Mouse (Mus musculus) CD4-positive, CD25-positive, alpha-beta regulatory T cell, adult 2 months (primary cell): ENCODE results near the gene Vps4b.
"Not testable (repeated sequence)": the region's sequence is repeated elsewhere in the genome, so short reads cannot be mapped to it uniquely, and the experiment has no call there.

Source experiments
- DNase-seq: peaks from one replicate; pipeline ENCODE4 v3.0.0-alpha.2; 2012; ENCODE audit warnings: low read depth, low spot score

Gene Vps4b

GRCm38 (mm10) chr1:106752013-106752412 is 44.5 kb downstream of the Vps4b start:
- DNase-seq: no peak

GRCm38 (mm10) chr1:106750656-106751055 is 45.9 kb downstream of the Vps4b start:
- DNase-seq: no peak

GRCm38 (mm10) chr1:106748555-106749315 is 47.8 kb downstream of the Vps4b start:
- no peak for DNase-seq

GRCm38 (mm10) chr1:106742980-106743379 is 53.5 kb downstream of the Vps4b start:
- DNase-seq: no peak

GRCm38 (mm10) chr1:106740735-106741134 is 55.8 kb downstream of the Vps4b start:
- no peak for DNase-seq

GRCm38 (mm10) chr1:106739810-106740209 is 56.7 kb downstream of the Vps4b start:
- no peak for DNase-seq

- DNase-seq: peak; percentile 84
Measured at GRCm38 (mm10) chr1:106738092-106738491, 58.4 kb downstream of the Vps4b start.

GRCm38 (mm10) chr1:106736211-106736610 is 60.3 kb downstream of the Vps4b start:
- DNase-seq: no peak

- DNase-seq: peak; percentile 79
Measured at GRCm38 (mm10) chr1:106735586-106735985, 60.9 kb downstream of the Vps4b start.

GRCm38 (mm10) chr1:106722061-106722460 is 74.5 kb downstream of the Vps4b start:
- DNase-seq: no peak

- DNase-seq: not testable (repeated sequence)
Measured at GRCm38 (mm10) chr1:106717736-106718135, 78.8 kb downstream of the Vps4b start.

- DNase-seq: peak; percentile 83
Measured at GRCm38 (mm10) chr1:106717071-106717601, 79.4 kb downstream of the Vps4b start.

GRCm38 (mm10) chr1:106716141-106716540 is 80.4 kb downstream of the Vps4b start:
- DNase-seq: no peak

- no peak for DNase-seq
Measured at GRCm38 (mm10) chr1:106715111-106716083, 81.1 kb downstream of the Vps4b start.

GRCm38 (mm10) chr1:106714530-106714981 is 82.0 kb downstream of the Vps4b start:
- no peak for DNase-seq
